Mouse (Mus musculus): ENCODE data around the gene Gm20388. TPM values are rescaled to one million over a fixed set of nuclear protein-coding genes. Genes with fewer than 3 reads are reported as not detected.

Gene Gm20388
- 35.7 and 36.7 TPM in 2 replicates for total RNA-seq (2017)

- ATAC-seq (replicated peaks; ENCODE audit: low read depth, poor library complexity, severe bottlenecking), result peak; percentile 73
Measured at GRCm38 (mm10) chr8:119910547-119911257, at the start of gene Gm20388. Gene Gm20388, plus strand, starts transcription at chr8:119910841.

DNA sequence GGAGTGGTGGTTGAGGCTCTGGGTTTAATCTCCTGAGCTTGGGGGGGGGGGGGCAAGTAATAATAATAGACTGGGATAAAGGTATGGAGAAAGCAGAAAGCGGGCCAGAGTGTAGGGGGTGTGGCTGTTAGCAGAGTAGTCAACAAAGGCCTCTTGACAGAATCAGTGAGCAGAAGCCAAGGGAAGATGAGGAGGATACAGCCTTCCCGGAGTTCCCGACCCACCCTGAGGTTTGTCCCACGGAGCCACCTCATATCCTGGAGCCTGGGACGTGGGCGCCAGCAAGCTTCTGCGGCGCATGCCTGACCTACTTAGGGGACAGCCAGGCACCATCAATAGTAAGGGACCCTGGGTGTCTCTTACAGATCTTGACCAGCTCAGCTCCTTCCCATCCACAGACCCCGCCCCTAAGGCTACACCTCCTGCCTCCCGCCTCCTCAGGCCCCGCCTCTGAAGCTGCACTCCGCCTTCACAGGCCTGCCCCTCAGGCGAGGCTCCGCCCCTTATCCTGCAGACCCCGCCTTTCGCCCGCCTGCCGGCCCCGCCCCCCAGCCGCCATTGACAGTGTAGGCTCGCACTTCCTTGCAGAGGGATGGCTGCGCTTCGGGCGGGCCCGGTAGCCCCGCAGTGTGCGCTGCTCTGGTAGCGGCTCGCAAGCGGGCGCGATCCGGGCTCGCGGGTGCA, 48.8 kb upstream of the Gm20388 start, which contains the start of gene Klhl36:
TSS of gene Klhl36 (plus strand) at position 561 of the 684 bp plus-strand sequence.
- peak; percentile 94 for ATAC-seq (replicated peaks; ENCODE audit: low read depth, poor library complexity, severe bottlenecking)

- no peak for ATAC-seq (replicated peaks; ENCODE audit: low read depth, poor library complexity, severe bottlenecking)
Measured at GRCm38 (mm10) chr8:119862390-119862734, 48.3 kb upstream of the Gm20388 start.

GRCm38 (mm10) chr8:119862749-119863148, 47.9 kb upstream of the Gm20388 start:
- ATAC-seq (replicated peaks; ENCODE audit: low read depth, poor library complexity, severe bottlenecking), result no peak

DNA sequence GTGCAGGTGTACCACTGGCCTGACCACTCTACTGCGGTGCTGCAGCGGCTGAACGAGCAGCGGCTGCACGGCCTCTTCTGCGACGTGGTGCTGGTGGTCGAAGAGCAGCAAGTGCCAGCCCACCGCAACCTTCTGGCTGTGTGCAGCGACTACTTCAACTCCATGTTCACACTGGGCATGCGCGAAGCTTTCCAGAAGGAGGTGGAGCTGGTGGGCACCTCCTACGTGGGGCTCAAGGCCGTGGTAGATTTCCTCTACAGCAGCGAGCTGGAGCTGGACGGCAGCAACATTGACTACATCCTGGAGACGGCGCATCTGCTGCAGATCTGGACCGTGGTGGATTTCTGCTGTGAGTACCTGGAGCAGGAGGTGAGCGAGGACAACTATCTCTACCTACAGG, 41.0 kb upstream of the Gm20388 start:
- ATAC-seq (replicated peaks; ENCODE audit: low read depth, poor library complexity, severe bottlenecking), result no peak

DNA sequence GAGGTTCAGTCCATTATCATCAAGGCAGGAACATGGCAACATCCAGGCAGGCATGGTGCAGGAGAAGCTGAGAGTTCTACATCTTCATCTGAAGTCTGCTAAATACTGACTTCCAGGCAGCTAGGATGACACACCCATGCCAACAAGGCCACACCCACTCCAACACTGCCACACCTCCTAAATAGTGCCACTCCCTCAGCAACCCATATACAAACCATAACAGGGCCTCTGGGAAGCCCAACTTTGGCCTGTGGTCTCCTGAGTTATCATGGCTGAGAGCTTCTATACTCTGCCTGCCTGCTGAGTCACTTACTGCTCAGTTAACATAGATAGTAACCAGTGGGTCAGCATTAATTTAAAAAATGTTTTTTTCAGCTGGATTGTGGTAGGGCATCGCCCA, 37.5 kb upstream of the Gm20388 start:
- peak; percentile 86 for ATAC-seq (replicated peaks; ENCODE audit: low read depth, poor library complexity, severe bottlenecking)

- ATAC-seq (replicated peaks; ENCODE audit: low read depth, poor library complexity, severe bottlenecking), result no peak
Measured at GRCm38 (mm10) chr8:119881301-119881700, 29.3 kb upstream of the Gm20388 start.

DNA sequence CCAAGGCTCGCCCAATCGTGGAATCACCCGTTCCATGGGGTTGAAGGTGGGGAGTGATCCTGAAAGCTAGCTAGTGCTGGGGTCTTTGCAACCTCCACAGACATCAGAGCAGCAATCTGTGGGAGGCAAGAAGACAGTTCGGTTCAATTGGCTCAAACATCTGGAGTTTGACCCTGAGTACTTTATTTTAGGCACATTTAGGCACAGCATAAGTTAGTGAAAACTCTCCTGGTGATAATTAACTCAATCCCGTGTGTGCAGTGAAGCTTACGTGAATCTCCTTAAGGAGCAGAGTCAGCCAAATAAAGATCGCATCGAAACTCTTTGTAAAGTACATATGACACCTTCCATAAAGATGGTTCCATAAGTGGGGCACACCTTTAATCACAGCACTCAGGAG, 28.7 kb upstream of the Gm20388 start:
- ATAC-seq (replicated peaks; ENCODE audit: low read depth, poor library complexity, severe bottlenecking), result no peak

DNA sequence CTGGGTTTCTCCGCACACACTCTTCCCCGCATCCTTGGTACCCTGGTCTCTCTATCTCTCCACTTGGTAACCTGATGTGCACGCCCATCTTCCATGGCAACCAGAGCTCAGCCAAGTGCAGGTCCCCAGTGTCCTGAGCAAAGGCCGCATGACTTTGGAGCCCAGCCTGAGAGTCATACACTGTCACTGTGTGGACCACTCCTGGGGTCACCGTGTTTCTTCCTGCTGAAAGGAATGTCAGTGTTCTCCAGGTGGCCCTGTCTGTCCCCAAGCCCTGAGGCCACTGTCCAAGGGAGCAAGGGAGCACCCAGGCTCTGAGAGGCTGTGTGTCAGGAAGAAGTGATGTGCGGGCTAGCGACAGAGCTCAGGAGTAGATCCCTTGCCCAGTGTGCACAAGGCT, 27.4 kb upstream of the Gm20388 start:
- no peak for ATAC-seq (replicated peaks; ENCODE audit: low read depth, poor library complexity, severe bottlenecking)

- no peak for ATAC-seq (replicated peaks; ENCODE audit: low read depth, poor library complexity, severe bottlenecking)
Measured at GRCm38 (mm10) chr8:119885612-119886011, 25.0 kb upstream of the Gm20388 start.

DNA sequence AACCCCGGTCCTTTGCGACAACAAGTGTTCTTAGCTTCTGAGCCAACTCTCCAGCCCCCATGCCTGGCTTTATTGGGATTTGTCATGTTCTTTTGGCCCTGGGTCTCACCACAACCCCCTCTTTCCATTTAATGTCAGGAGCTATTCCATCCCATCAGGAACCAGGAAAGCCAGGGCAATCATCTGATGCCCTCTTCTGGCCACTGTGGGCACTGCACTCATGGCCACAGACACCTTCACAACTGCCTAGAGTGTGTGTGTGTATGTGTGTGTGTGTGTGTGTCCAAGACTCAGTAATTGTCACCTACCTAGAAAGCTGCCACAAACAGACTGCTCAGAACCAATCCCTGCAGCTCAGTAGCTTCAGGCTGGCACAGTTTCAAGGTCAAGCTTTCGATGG, 23.5 kb upstream of the Gm20388 start:
- ATAC-seq (replicated peaks; ENCODE audit: low read depth, poor library complexity, severe bottlenecking), result peak; percentile 66; the same call in 1 of the 2 replicates

GRCm38 (mm10) chr8:119888012-119888411, 22.6 kb upstream of the Gm20388 start:
- ATAC-seq (replicated peaks; ENCODE audit: low read depth, poor library complexity, severe bottlenecking), result no peak

- ATAC-seq (replicated peaks; ENCODE audit: low read depth, poor library complexity, severe bottlenecking), result no peak
Measured at GRCm38 (mm10) chr8:119897069-119897468, 13.6 kb upstream of the Gm20388 start.

DNA sequence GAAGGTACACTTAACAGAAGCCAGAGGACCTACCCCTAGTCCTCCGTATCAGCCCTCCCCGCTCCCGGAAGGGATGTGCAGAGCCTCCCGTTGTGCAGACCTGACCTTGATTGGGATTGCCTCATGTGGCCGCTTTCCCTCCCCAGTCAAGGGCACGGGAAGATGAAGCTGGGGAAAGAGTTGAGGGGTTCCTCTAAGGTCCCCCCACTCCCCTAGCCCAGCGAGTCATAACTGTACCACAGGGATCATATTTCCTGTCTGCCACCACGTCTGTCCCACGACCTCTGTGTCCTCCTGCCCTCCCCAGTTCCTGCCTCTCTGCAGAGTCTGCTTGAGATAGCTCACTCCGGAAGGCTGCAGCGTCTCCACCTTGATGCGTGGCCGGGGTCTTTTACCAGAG, 12.7 kb upstream of the Gm20388 start:
- peak; percentile 63 for ATAC-seq (replicated peaks; ENCODE audit: low read depth, poor library complexity, severe bottlenecking)

DNA sequence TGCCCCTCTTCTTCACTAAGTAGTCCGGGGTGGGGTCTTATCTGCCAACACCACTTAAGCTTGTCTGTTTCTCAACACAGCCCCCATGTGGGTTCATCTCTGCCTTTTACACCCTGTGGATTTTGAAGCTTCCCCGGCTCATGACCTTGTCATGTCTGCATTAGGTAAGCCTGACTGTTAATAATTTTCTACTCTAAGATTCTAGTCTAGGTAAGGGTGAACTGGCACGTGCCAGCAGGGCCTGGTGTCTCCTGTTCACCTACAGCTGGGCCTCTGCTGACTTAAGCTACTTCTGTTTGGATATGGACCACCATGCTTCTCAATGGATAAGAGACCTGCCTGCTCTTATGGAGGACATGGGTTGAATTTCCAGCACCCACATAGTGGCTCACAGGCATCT, 9.3 kb upstream of the Gm20388 start:
- ATAC-seq (replicated peaks; ENCODE audit: low read depth, poor library complexity, severe bottlenecking), result no peak

GRCm38 (mm10) chr8:119901952-119902351, 8.7 kb upstream of the Gm20388 start:
- ATAC-seq (replicated peaks; ENCODE audit: low read depth, poor library complexity, severe bottlenecking), result no peak

DNA sequence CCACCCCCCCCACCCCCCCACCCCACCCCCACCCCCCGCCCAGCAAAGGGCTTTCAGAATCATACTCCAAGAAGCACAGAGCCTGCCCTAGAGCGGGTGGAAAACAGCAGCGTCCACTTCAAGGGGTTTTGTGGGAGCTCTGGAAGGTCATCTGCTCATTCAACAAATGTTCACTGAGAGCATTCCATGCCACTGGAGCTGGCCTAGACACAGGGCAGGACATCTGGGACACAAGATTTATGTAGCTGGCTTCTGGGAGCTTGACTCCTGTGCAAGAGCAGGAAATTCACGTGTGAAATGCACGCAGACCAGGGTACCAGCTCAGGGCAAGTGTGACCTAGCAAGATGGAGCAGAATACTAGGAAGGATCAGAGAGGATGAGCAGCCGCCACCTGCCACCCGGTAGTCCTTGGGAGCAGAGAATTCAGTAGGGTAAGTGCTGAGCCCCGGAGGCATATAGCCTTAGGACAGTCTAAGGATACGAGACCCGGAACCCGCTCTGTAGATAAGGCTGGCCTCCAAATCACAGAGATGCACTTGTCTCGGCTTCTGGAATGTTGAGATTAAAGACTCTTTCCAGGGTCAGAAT, 6.2 kb upstream of the Gm20388 start:
- no peak for ATAC-seq (replicated peaks; ENCODE audit: low read depth, poor library complexity, severe bottlenecking)

- no peak for ATAC-seq (replicated peaks; ENCODE audit: low read depth, poor library complexity, severe bottlenecking)
Measured at GRCm38 (mm10) chr8:119909944-119910546, 596 bp upstream of the Gm20388 start, which contains the start of gene Usp10. Gene Usp10, plus strand, starts transcription at chr8:119910360.

DNA sequence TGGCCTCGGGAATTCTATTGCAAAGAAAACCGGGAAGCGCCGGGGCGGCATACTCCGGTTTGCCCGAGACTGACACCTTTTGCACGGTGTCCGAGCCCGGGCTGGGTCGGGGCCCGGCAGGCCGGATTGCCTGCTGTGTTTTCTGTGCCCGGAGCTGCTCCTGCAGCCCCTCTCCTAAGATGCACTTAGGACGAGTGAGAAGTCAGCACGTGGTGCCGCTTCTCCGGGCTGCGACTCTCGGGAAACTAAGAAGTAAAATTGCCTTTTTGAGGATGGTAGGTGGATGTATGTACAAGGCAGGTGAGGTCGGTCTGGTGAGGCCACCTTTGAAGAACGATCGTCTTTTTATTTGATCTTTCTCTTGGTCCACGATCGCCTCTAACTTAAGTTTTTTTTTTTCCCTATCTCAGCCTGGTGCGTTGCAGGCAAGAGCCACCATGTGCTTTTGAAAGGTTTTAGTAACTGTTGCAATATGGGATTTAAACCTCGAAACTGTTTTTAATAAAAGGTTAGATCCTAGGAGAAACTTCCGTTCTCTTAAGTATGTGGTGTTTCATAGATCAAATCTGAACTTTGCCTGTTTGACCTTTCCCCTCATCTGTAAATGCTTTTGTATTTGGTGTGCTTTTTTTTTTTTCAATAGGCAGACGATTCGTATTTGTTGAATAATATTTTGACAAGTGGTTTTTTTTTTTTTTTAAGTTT, 769 bp downstream of the Gm20388 start:
- no peak for ATAC-seq (replicated peaks; ENCODE audit: low read depth, poor library complexity, severe bottlenecking)

GRCm38 (mm10) chr8:119912643-119913042, 2.0 kb downstream of the Gm20388 start:
- ATAC-seq (replicated peaks; ENCODE audit: low read depth, poor library complexity, severe bottlenecking), result no peak

Measured in common myeloid progenitor, adult 5-6 weeks (primary cell).